Mouse (Mus musculus) adrenal gland, adult (tissue): ENCODE data around the gene Anks4b.

Source experiments
- DNase-seq, 2 experiments: peaks; one replicate each; pipeline ENCODE4 v3.0.0; 2022 to 2023; ENCODE audit warnings: low spot score in 1 of 2; ENCODE audit not compliant: inconsistent age in 2 of 2

Anks4b gene

GRCm38 (mm10) chr7:120173603-120174244, at the start of gene Anks4b:
Gene Anks4b (plus strand): TSS chr7:120173858.
- DNase-seq, result no peak

GRCm38 (mm10) chr7:120124844-120125243, 48.8 kb upstream of the Anks4b start:
- peak; percentile 72 to 91 for DNase-seq

- DNase-seq, result no peak
Measured at GRCm38 (mm10) chr7:120126976-120127685, 46.5 kb upstream of the Anks4b start.

GRCm38 (mm10) chr7:120127686-120128059, 46.0 kb upstream of the Anks4b start:
- DNase-seq, result no peak

- peak in 1 of 2 experiments; percentile 51 for DNase-seq
Measured at GRCm38 (mm10) chr7:120128951-120129350, 44.7 kb upstream of the Anks4b start.

- DNase-seq, result no peak
Measured at GRCm38 (mm10) chr7:120142743-120143142, 30.9 kb upstream of the Anks4b start.

GRCm38 (mm10) chr7:120145191-120145590, 28.5 kb upstream of the Anks4b start, which contains the start of gene Zp2:
Gene Zp2 (minus strand): TSS chr7:120145291.
- no peak for DNase-seq

GRCm38 (mm10) chr7:120150257-120150656, 23.4 kb upstream of the Anks4b start:
- peak; percentile 11 to 36 for DNase-seq

- no peak for DNase-seq
Measured at GRCm38 (mm10) chr7:120150898-120151297, 22.8 kb upstream of the Anks4b start.

GRCm38 (mm10) chr7:120156841-120157409, 16.7 kb upstream of the Anks4b start:
- no peak for DNase-seq

GRCm38 (mm10) chr7:120157575-120158061, 16.0 kb upstream of the Anks4b start:
- DNase-seq, result no peak

- DNase-seq, result no peak
Measured at GRCm38 (mm10) chr7:120158121-120158613, 15.5 kb upstream of the Anks4b start.

- DNase-seq, result no peak
Measured at GRCm38 (mm10) chr7:120163581-120164251, 9.9 kb upstream of the Anks4b start.

- no peak for DNase-seq
Measured at GRCm38 (mm10) chr7:120172188-120172700, 1.4 kb upstream of the Anks4b start.

GRCm38 (mm10) chr7:120174723-120175504, 1.3 kb downstream of the Anks4b start:
- DNase-seq, result no peak

GRCm38 (mm10) chr7:120177611-120178010, 4.0 kb downstream of the Anks4b start:
- DNase-seq, result no peak

- DNase-seq, result no peak
Measured at GRCm38 (mm10) chr7:120178935-120179334, 5.3 kb downstream of the Anks4b start.

GRCm38 (mm10) chr7:120180547-120180946, 6.9 kb downstream of the Anks4b start:
- peak in 1 of 2 experiments; percentile 37 for DNase-seq

GRCm38 (mm10) chr7:120181401-120182230, 8.0 kb downstream of the Anks4b start:
- no peak for DNase-seq
